Mouse (Mus musculus) Patski (cell line): ENCODE measurements around the gene Mettl22. TPM values are rescaled to one million over a fixed set of nuclear protein-coding genes. Genes with fewer than 3 reads are reported as not detected.

Source experiments
- ATAC-seq: fragments of 100-300 bp; one replicate; pipeline ENCODE4 v1.8.0; 2021
- CTCF ChIA-PET: fragments of 350-600 bp; sonication (Branson Sonifier 250); formaldehyde crosslinking; loops from one replicate; lab custom pipeline; 2022; ENCODE audit warnings: inconsistent platforms; lab: Charles Lee
- POLR2A ChIA-PET: fragments of 350-600 bp; sonication (Branson Sonifier 250); formaldehyde crosslinking; loops from one replicate; lab custom pipeline; 2022; ENCODE audit warnings: antibody characterized with exemption, inconsistent platforms; lab: Charles Lee
- DNase-seq: peaks from one replicate; pipeline ENCODE4 v3.0.0-alpha.2; 2011; ENCODE audit warnings: low read depth, low spot score
- H3K27me3 ChIP-seq: fragments of 371-371 bp; one replicate; pipeline ENCODE4 v1.5.1; 2021
- CTCF ChIP-seq: fragments of 100-300 bp; IDR thresholded peaks from one replicate; pipeline ENCODE4 v1.5.1; 2021
- in situ Hi-C: fragments of 300-500 bp; cut with MboI; formaldehyde crosslinking; loops from 3 replicates; pipeline ENCODE4 v1.11.1; 2018; ENCODE audit warnings: low pct_unique_long_range_greater_than_20kb, mixed read lengths
- polyA plus RNA-seq: library from polyadenylated mRNA; unstranded; gene quantifications from one replicate; pipeline ENCODE4 v1.2.3, GENCODE M21; 2021

Gene Mettl22
- polyA plus RNA-seq, 1 experiment from 2014 or later, result 12.6 TPM

DNA sequence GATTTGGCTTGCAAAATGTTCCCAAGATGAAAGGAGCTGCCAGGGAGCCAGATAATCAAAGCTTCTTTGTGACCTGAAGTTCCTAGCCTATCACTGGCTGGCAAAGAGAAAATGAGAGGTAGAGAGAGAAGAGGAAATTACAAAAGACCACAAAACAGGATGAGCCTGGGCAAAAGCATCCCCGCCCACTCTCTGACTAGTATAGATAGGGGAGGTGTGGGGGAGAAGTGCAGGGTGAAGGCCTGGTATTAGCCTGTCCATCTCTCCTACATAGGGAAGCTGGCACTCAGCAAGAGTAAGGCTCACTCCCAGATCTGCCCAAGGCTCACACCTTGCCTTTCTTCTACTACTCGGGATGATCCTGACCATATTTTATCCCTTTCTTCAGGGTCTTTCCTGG is 15.4 kb upstream of the Mettl22 start:
- H3K27me3 ChIP-seq, result peaks cover 42% of the 10 kb centered on the region
- ATAC-seq (no peak), DNase-seq (no peak)
- in situ Hi-C loops, result no loop called here
- CTCF ChIA-PET, result no interaction called here
- no peak for TF ChIP-seq CTCF
- POLR2A ChIA-PET, result no interaction called here

DNA sequence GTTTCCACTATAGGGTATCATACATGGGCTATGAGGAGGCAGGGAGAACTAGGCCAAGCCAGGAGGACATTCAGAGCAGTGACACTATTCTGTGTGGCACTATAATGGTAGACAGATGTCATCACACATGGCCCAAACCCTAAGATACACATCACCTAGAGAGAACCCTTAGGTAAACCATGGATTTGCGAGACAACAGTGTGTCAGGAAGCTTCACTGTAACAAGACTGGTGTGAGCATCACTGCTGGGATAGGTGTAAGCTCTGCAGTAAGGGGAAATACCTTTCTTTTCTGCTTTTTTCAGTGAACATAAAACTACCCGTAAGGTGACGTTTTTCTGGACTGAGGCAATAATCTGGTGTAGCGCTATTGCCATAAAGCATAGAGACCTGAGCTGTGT is 12.2 kb upstream of the Mettl22 start:
- DNase-seq (no peak), ATAC-seq (no peak)
- ChIA-PET CTCF (interaction anchor here (0.6 to 3.5 kb wide), 7 partner anchors 9 to 895 kb away, joined by 3 to 14 read pairs (median 5); partner anchors contain the start of gene Mettl22), POLR2A (interaction anchor here (0.8 kb wide), 1 partner anchor 13 kb away, joined by 3 read pairs; the partner anchor contains the start of gene Mettl22)
- no peak for TF ChIP-seq CTCF
- in situ Hi-C loops, result no loop called here
- peaks cover 27% of the 10 kb centered on the region for H3K27me3 ChIP-seq

DNA sequence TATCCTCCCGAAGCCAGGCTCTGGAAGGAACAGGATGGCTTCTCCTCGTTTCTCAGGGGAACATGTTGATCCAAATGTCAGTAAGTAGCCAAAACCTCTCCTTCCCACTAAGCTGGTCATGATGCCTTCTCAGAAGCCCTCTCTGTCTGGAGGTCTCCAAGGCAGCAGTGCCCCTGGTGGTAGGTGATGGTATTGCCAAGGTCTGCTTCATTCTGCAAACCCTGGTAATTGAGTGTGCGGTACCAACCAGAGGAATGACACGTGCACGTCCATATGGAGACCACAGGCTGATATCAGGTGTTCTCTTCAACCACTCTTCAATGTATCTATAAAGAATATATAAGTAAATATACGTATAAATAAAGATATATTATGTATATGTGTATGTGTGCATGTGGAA is 11.5 kb upstream of the Mettl22 start:
- peak; percentile 81 for TF ChIP-seq CTCF
- POLR2A ChIA-PET, result interaction anchor here (0.8 kb wide), 1 partner anchor 12 kb away, joined by 3 read pairs; the partner anchor contains the start of gene Mettl22
- DNase-seq (peak; percentile 4), ATAC-seq (peak; percentile 85)
- in situ Hi-C loops, result no loop called here
- CTCF ChIA-PET, result interaction anchor here (0.8 to 3.5 kb wide), 6 partner anchors 9 to 167 kb away, joined by 4 to 14 read pairs (median 8); partner anchors contain the start of gene Mettl22
- H3K27me3 ChIP-seq, result peaks cover 27% of the 10 kb centered on the region

DNA sequence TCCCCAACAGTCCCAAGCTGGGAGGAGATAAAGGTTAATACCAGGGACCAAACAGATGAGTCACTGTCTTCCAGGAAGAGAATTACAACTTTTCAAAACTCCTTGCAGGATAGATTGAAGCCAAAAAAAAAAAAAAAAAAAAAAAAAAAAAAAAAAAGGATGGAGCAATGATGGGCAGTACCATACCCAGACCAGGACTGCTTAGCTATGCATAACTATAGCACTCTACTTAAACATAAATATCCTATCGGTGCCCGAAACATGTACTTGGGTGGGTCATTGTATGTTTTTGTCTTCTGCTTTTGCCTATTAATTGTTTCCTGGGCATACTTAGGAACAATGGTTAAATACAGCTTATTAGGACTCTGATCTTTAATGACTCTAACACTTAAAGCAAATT is 456 bp upstream of the Mettl22 start:
- no peak for ATAC-seq
- ChIA-PET CTCF (interaction anchor here (1.6 kb wide), 2 partner anchors 11 to 203 kb away, joined by 3 to 14 read pairs; no protein-coding TSS in a partner anchor), POLR2A (no interaction called here)
- TF ChIP-seq CTCF, result no peak
- in situ Hi-C loops, result no loop called here
- peaks cover 4% of the 10 kb centered on the region for H3K27me3 ChIP-seq
- DNase-seq, result no peak

DNA sequence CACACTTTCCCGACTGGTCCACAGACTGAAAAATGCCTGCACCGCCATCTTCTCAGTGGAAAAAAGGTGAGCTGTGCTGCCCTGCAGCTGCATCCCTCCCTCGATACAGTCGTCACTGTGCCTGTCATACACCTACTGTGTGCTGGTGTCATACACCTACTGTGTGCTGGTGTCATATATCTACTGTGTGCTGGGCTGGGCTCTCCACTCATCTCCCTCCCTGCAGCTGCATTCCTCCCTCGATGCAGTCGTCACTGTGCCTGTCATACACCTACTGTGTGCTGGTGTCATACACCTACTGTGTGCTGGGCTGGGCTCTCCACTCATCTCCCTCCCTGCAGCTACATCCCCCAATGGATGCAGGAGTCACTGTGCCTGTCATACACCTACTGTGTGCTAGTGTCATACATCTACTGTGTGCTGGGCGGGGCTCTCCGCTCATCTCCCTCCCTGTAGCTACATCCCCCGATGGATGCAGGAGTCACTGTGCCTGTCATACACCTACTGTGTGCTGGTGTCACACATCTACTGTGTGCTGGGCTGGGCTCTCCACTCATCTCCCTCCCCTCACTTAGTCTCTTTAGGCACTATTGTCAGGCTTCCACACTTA is 16.9 kb downstream of the Mettl22 start:
- CTCF ChIA-PET, result interaction anchor here (0.8 kb wide), 1 partner anchor 75 kb away, joined by 3 read pairs; no protein-coding TSS in a partner anchor
- POLR2A ChIA-PET, result no interaction called here
- no peaks in the 10 kb centered on the region for H3K27me3 ChIP-seq
- DNase-seq, result no peak
- no peak for TF ChIP-seq CTCF
- in situ Hi-C loops, result no loop called here
- no peak for ATAC-seq

DNA sequence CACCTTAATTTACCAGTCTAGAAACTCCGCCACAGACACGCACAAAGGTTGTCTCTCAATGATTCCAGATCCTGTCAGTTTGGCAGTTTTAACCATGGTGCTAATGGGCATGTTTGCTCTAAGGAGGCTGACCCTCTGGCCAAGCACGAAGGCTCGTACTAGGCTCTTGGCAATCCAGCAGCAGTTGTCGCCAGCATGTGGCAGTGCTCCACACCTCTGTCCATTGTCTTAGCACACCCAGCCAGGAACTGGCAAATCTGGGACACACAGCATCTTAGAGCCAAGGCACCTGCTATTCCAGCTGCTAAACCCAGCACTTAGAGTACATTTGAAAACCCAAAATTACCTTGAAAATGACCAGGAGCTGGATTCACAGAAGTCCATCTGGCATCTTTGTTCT is 18.8 kb downstream of the Mettl22 start:
- ChIA-PET CTCF (interaction anchor here (1.5 kb wide), 1 partner anchor 76 kb away, joined by 5 read pairs; no protein-coding TSS in a partner anchor), POLR2A (no interaction called here)
- no peaks in the 10 kb centered on the region for H3K27me3 ChIP-seq
- DNase-seq (no peak), ATAC-seq (no peak)
- in situ Hi-C loops, result no loop called here
- TF ChIP-seq CTCF, result no peak

DNA sequence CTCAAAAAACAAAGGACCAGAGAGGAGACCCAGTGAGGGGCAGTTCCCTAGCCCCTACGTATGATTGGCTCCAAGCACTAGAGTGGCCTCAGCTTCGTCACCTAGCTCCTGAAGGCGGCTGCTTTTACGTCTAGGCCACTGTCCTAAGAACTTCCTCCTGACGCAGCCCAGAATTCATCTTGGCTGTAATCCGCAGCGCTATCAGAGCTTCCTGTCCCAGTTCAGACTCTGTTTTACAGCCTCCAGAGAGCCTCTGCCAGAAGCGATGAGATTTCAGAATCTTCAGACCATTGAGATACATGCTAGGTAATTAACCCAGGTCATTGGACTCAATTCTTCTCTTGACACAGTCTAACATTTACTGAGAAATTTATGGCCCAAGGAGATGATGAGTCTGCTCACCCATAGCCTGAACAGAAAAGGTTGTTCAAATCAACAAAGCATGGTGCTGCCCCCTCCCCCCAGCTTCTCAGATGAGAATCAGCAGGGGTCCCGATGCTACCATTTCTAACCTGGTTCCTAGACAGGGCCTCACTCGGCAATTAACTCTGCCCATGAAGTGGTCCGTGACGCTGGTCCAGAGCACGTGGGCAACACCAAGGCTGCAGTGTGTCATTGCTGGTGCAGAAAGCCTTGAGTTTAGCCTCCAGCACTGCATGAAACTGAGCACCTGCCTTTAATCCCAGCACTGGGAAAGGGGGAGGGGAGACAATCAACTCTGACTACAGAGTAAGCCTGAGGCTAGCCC is 21.3 kb downstream of the Mettl22 start:
- ATAC-seq, result peak; percentile 54
- DNase-seq, result no peak
- TF ChIP-seq CTCF, result no peak
- H3K27me3 ChIP-seq, result no peaks in the 10 kb centered on the region
- in situ Hi-C loops, result loop anchor here (5.0 to 10.0 kb wide), 5 partner anchors 80 to 375 kb away; no protein-coding TSS in a partner anchor
- ChIA-PET CTCF (interaction anchor here (1.2 kb wide), 2 partner anchors 12 to 14 kb away, joined by 4 to 5 read pairs; no protein-coding TSS in a partner anchor), POLR2A (no interaction called here)

DNA sequence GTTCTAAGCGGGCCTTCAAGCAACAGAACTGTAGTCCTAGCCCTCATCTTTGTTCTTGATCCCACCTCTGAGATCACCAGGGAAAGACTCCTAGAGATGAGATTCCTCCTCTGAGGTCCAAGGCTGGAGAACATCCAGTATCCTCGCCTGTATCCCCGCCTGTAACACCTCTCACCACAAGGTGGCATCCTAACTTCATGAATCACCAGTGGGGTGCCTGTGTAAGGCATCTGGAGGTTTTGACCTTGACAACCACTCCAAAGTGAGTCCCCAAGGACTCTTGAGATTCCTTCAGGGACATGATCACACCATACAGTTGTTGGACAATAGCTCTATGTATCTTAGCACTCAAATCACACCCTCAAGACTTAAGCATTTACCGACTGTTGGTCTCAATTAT is 23.7 kb downstream of the Mettl22 start:
- TF ChIP-seq CTCF, result peak; percentile 89

DNA sequence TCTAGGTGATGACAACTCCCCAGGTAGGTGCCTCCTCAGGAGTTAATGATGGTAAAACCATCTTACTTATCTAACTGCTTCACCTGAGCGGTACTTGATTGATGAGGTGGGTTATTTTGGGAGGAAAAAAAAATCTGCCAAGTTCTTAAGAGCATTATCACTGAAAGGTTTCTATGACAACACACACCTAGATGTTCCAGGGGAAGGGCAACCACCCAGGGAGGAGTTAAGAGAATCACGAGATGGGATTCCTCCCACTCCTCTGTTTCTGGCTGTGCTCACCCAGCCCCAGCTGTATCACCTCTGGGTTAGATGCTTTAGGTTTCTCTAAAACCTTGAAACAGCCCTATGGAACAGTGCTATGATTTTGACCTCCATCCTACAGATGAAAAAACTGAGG is 26.4 kb downstream of the Mettl22 start:
- CTCF ChIA-PET, result interaction anchor here (1.1 to 3.6 kb wide), 3 partner anchors 10 to 44 kb away, joined by 3 to 18 read pairs (median 4); no protein-coding TSS in a partner anchor
- DNase-seq (no peak), ATAC-seq (no peak)
- H3K27me3 ChIP-seq, result no peaks in the 10 kb centered on the region
- no peak for TF ChIP-seq CTCF
- in situ Hi-C loops, result loop anchor here (10.0 kb wide), 1 partner anchor 268 kb away; no protein-coding TSS in a partner anchor
- POLR2A ChIA-PET, result no interaction called here

More for the DNA sequence above, 23.7 kb downstream of the Mettl22 start:
- no peaks in the 10 kb centered on the region for H3K27me3 ChIP-seq
- ATAC-seq, result peak; percentile 82
- in situ Hi-C loops, result loop anchor here (5.0 to 10.0 kb wide), 5 partner anchors 82 to 373 kb away; no protein-coding TSS in a partner anchor
- CTCF ChIA-PET, result interaction anchor here (0.7 to 3.6 kb wide), 9 partner anchors 9 to 349 kb away, joined by 3 to 20 read pairs (median 6); partner anchors contain the start of gene Carhsp1
- no peak for DNase-seq
- POLR2A ChIA-PET, result no interaction called here

DNA sequence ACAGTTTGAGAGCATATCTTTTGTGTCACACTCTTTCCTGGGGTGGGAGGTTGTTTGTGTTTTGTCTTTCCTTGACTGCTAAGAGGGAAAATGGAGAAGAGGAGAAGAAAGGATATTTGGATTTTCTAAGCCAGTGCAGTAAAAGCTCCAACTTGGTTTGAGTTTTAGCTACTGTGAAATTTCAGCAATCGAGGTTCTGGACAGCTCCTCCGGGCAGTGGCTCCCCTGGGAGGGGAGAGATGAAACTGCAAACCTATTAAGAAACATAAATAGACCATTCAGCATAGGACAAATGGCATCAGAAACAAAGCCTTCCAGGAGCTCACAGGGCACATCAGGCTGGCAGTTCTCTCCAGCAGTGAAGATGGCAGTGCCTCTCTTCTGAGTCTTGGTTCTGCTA is 33.7 kb downstream of the Mettl22 start:
- CTCF ChIA-PET, result interaction anchor here (0.6 to 1.2 kb wide), 4 partner anchors 9 to 173 kb away, joined by 3 to 9 read pairs (median 4); no protein-coding TSS in a partner anchor
- in situ Hi-C loops, result no loop called here
- no peak for TF ChIP-seq CTCF
- POLR2A ChIA-PET, result no interaction called here
- DNase-seq, result no peak
- no peaks in the 10 kb centered on the region for H3K27me3 ChIP-seq
- ATAC-seq, result no peak
